Mouse (Mus musculus): ENCODE results near the gene Dmac2.
A peak's percentile ranks its signal among the peaks of the same experiment; 100 is the strongest.

Gene Dmac2

GRCm38 (mm10) chr7:25615706-25616011 lies 3.6 kb upstream of the Dmac2 start, which contains the start of gene Erich4:
Gene Erich4, minus strand, starts transcription at chr7:25615892.
- peak in 1 of 2 experiments; percentile 3 for DNase-seq (ENCODE audit: low spot score in 2 of 2)

- DNase-seq (ENCODE audit: low spot score in 2 of 2): no peak
Observed at GRCm38 (mm10) chr7:25617376-25618160, 1.6 kb upstream of the Dmac2 start.

- no peak for DNase-seq (ENCODE audit: low spot score in 2 of 2)
Observed at GRCm38 (mm10) chr7:25619722-25619991, 443 bp downstream of the Dmac2 start.

GRCm38 (mm10) chr7:25620101-25620500 lies 887 bp downstream of the Dmac2 start:
- no peak for DNase-seq (ENCODE audit: low spot score in 2 of 2)

- peak in 1 of 2 experiments; percentile 3 for DNase-seq (ENCODE audit: low spot score in 2 of 2)
Observed at GRCm38 (mm10) chr7:25620751-25621150, 1.5 kb downstream of the Dmac2 start.

GRCm38 (mm10) chr7:25623857-25624370 lies 4.7 kb downstream of the Dmac2 start:
- no peak for DNase-seq (ENCODE audit: low spot score in 2 of 2)

- DNase-seq (ENCODE audit: low spot score in 2 of 2): no peak
Observed at GRCm38 (mm10) chr7:25624851-25625250, 5.6 kb downstream of the Dmac2 start.

- DNase-seq (ENCODE audit: low spot score in 2 of 2): no peak
Observed at GRCm38 (mm10) chr7:25625594-25626250, 6.5 kb downstream of the Dmac2 start.

GRCm38 (mm10) chr7:25626509-25627430 lies 7.6 kb downstream of the Dmac2 start, which contains the start of gene B3gnt8:
Gene B3gnt8, plus strand, starts transcription at chr7:25626654.
- no peak for DNase-seq (ENCODE audit: low spot score in 2 of 2)

GRCm38 (mm10) chr7:25627431-25628322 lies 8.5 kb downstream of the Dmac2 start:
- no peak for DNase-seq (ENCODE audit: low spot score in 2 of 2)

GRCm38 (mm10) chr7:25628323-25628620 lies 9.1 kb downstream of the Dmac2 start:
- no peak for DNase-seq (ENCODE audit: low spot score in 2 of 2)

GRCm38 (mm10) chr7:25632679-25633078 lies 13.5 kb downstream of the Dmac2 start:
- no peak for DNase-seq (ENCODE audit: low spot score in 2 of 2)

GRCm38 (mm10) chr7:25636373-25636772 lies 17.2 kb downstream of the Dmac2 start:
- no peak for DNase-seq (ENCODE audit: low spot score in 2 of 2)

GRCm38 (mm10) chr7:25637099-25637498 lies 17.9 kb downstream of the Dmac2 start:
- no peak for DNase-seq (ENCODE audit: low spot score in 2 of 2)

- no peak for DNase-seq (ENCODE audit: low spot score in 2 of 2)
Observed at GRCm38 (mm10) chr7:25639754-25640153, 20.5 kb downstream of the Dmac2 start.

- no peak for DNase-seq (ENCODE audit: low spot score in 2 of 2)
Observed at GRCm38 (mm10) chr7:25644136-25644535, 24.9 kb downstream of the Dmac2 start.

- no peak for DNase-seq (ENCODE audit: low spot score in 2 of 2)
Observed at GRCm38 (mm10) chr7:25644631-25645030, 25.4 kb downstream of the Dmac2 start.

- DNase-seq (ENCODE audit: low spot score in 2 of 2): no peak
Observed at GRCm38 (mm10) chr7:25645074-25645473, 25.9 kb downstream of the Dmac2 start.

- DNase-seq (ENCODE audit: low spot score in 2 of 2): no peak
Observed at GRCm38 (mm10) chr7:25647574-25648123, 28.4 kb downstream of the Dmac2 start.

GRCm38 (mm10) chr7:25649839-25650238 lies 30.6 kb downstream of the Dmac2 start:
- DNase-seq (ENCODE audit: low spot score in 2 of 2): no peak

GRCm38 (mm10) chr7:25651281-25651680 lies 32.1 kb downstream of the Dmac2 start:
- DNase-seq (ENCODE audit: low spot score in 2 of 2): no peak
